8 mouse cellular contexts compared by ENCODE assay signal in genomic region chr9:114367783-114368470, GRCm38 (mm10). TPM values are rescaled to one million over a fixed set of nuclear protein-coding genes. Genes with fewer than 3 reads are reported as not detected.
A peak's percentile ranks its signal among the peaks of the same experiment; 100 is the strongest.
DNase-seq lines count a peak whose midpoint lies in the region; ATAC-seq and TF ChIP-seq lines count a peak whose summit lies in the region.

No protein-coding gene starts in this region.

- TF ChIP-seq POLR2A in small intestine, adult 2 months (IDR thresholded peaks at IDR 0.05; ENCODE audit: low read depth, low read length): no peak

- H3K4me1 ChIP-seq in intestine, embryonic 15.5 days (replicated peaks): 0 out of 2 replicates have a peak, but pooled peaks cover 2% of the 10 kb centered on the region
- peaks cover 6% of the 10 kb centered on the region; the same call in 1 of the 2 replicates for H3K4me1 ChIP-seq in small intestine, adult 2 months (ENCODE audit: control insufficient read depth, insufficient read depth, insufficient read length, low read length)

- TF ChIP-seq CTCF in small intestine, adult 2 months (IDR thresholded peaks at IDR 0.05; ENCODE audit: extremely low read depth, insufficient read length, insufficient replicate concordance, low read depth, low read length): no peak

- H3K27me3 ChIP-seq in intestine, embryonic 15.5 days (replicated peaks): no peaks in the 10 kb centered on the region
- H3K27me3 ChIP-seq in small intestine, adult 2 months (ENCODE audit: control insufficient read depth, insufficient read depth, low read length): no peaks in the 10 kb centered on the region; the same call in 1 of the 2 replicates

- no peak overlapping the region for H3K27ac ChIP-seq in intestine, embryonic 15.5 days
- H3K27ac ChIP-seq in small intestine, adult 2 months (ENCODE audit: insufficient read depth, low read depth, low read length): peak overlapping the region; percentile 43; the same call in 1 of the 2 replicates

- no peaks in the 10 kb centered on the region for H3K9me3 ChIP-seq in intestine, embryonic 15.5 days

- H3K4me2 ChIP-seq in intestine, embryonic 15.5 days (replicated peaks): peak overlapping the region; percentile 94

- under 1% methylated on average over 48 of the region's 48 CpGs for WGBS in intestine, embryonic 15.5 days
- WGBS in small intestine, adult 2 months: under 1% methylated on average over 48 of the region's 48 CpGs

- H3K36me3 ChIP-seq in intestine, embryonic 15.5 days: no peaks in the 10 kb centered on the region
- no peaks in the 10 kb centered on the region for H3K36me3 ChIP-seq in small intestine, adult 2 months (ENCODE audit: control insufficient read depth, insufficient read depth, low read length)

- DNase-seq in adrenal gland, adult 2 months: peak; percentile 93
- DNase-seq in embryo, embryonic 9.5 days (ENCODE audit: extremely low spot score): peak; percentile 64
- DNase-seq in gastrocnemius, postnatal 36 days: peak; percentile 61 to 73
- peak; percentile 84 to 88 for DNase-seq in left cerebral cortex, postnatal 36 days (ENCODE audit: low spot score in 2 of 2)
- peak; percentile 69 for DNase-seq in mesoderm, embryonic 11.5 days (ENCODE audit: low read depth, low spot score)
- no peak for DNase-seq in natural killer cell, adult 2 months (ENCODE audit: low spot score in 2 of 2)

- peak overlapping the region; percentile 57 for H3K9ac ChIP-seq in intestine, embryonic 15.5 days

- ATAC-seq in intestine, embryonic 15.5 days: peak; percentile 86

- H3K4me3 ChIP-seq in intestine, embryonic 15.5 days (replicated peaks): peak overlapping the region; percentile 49
- peak overlapping the region; percentile 61 for H3K4me3 ChIP-seq in small intestine, adult 2 months (ENCODE audit: low read depth, low read length)

- intact Hi-C loops in gastrocnemius, postnatal 36 days (cut with DNase I): no loop called here
- intact Hi-C loops in left cerebral cortex, postnatal 36 days (cut with DNase I): no loop called here

RNA-seq across cellular contexts. Expression of gene Crtap, which starts 22.5 kb away (rescaled TPM):
- total RNA-seq in adrenal gland, adult 2 months (2021): 100 to 1,000 TPM; 102 to 103 TPM
- polyA plus RNA-seq in adrenal gland, adult 2 months (2012; rRNA removed): 405 and 495 TPM in 2 replicates
- 10 to 100 TPM in 1 of 2 experiments, 1 to 10 TPM in 1; 8.8 to 11.3 TPM for total RNA-seq in gastrocnemius, postnatal 36 days (2021)
- polyA plus RNA-seq in intestine, embryonic 15.5 days (2015; fragmentation: Nextera tagmentation; extraction: Ambion mirVana): 107 and 110 TPM in 2 replicates
- 1 to 10 TPM; 6.5 to 7.8 TPM for total RNA-seq in left cerebral cortex, postnatal 36 days (2021)
- 21.9 and 28.8 TPM in 2 replicates for polyA plus RNA-seq in small intestine, adult 2 months (2012; rRNA removed)

RNA-seq across cellular contexts. Expression of gene Glb1, which starts 32.9 kb away (rescaled TPM):
- total RNA-seq in adrenal gland, adult 2 months (2021): 10 to 100 TPM; 30.9 to 34.1 TPM
- polyA plus RNA-seq in adrenal gland, adult 2 months (2012; rRNA removed): 30.8 and 42.0 TPM in 2 replicates
- 1 to 10 TPM; 4.3 to 4.9 TPM for total RNA-seq in gastrocnemius, postnatal 36 days (2021)
- polyA plus RNA-seq in intestine, embryonic 15.5 days (2015; fragmentation: Nextera tagmentation; extraction: Ambion mirVana): 157 and 179 TPM in 2 replicates
- total RNA-seq in left cerebral cortex, postnatal 36 days (2021): 10 to 100 TPM; 24.5 to 26.5 TPM
- 15.5 and 25.4 TPM in 2 replicates for polyA plus RNA-seq in small intestine, adult 2 months (2012; rRNA removed)

RNA-seq across cellular contexts. Expression of gene Tmppe, which starts 33.0 kb away (rescaled TPM):
- total RNA-seq in adrenal gland, adult 2 months (2021): 1 to 10 TPM; 5.3 to 7.7 TPM
- 6.2 and 7.1 TPM in 2 replicates for polyA plus RNA-seq in adrenal gland, adult 2 months (2012; rRNA removed)
- 1 to 10 TPM in 1 of 2 experiments, under 1 TPM in 1; 0.84 to 1.5 TPM for total RNA-seq in gastrocnemius, postnatal 36 days (2021)
- 18.3 and 22.1 TPM in 2 replicates for polyA plus RNA-seq in intestine, embryonic 15.5 days (2015; fragmentation: Nextera tagmentation; extraction: Ambion mirVana)
- total RNA-seq in left cerebral cortex, postnatal 36 days (2021): 10 to 100 TPM; 10.3 to 11.5 TPM
- 3.8 and 4.6 TPM in 2 replicates for polyA plus RNA-seq in small intestine, adult 2 months (2012; rRNA removed)

RNA-seq across cellular contexts. Expression of gene Bcl2a1c, which starts 38.0 kb away (rescaled TPM):
- total RNA-seq in adrenal gland, adult 2 months (2021): not detected
- polyA plus RNA-seq in adrenal gland, adult 2 months (2012; rRNA removed): not detected in 2 replicates
- not detected for total RNA-seq in gastrocnemius, postnatal 36 days (2021)
- not detected in 2 replicates for polyA plus RNA-seq in intestine, embryonic 15.5 days (2015; fragmentation: Nextera tagmentation; extraction: Ambion mirVana)
- total RNA-seq in left cerebral cortex, postnatal 36 days (2021): not detected
- polyA plus RNA-seq in small intestine, adult 2 months (2012; rRNA removed): not detected in 2 replicates

Comparison
In these comparisons a context has a peak if more than half of its experiments do, and no peak if none do; other contexts are left out.
1. DNase-seq: peak in adrenal gland, adult 2 months (single experiment), embryo, embryonic 9.5 days (single experiment), gastrocnemius, postnatal 36 days (2 of 2), left cerebral cortex, postnatal 36 days (2 of 2) and mesoderm, embryonic 11.5 days (single experiment); none in natural killer cell, adult 2 months (0 of 2).
2. RNA of gene Crtap, which starts 22.5 kb away (total RNA-seq): 102 to 103 TPM in adrenal gland, adult 2 months; 8.8 to 11.3 TPM in gastrocnemius, postnatal 36 days and 6.5 to 7.8 TPM in left cerebral cortex, postnatal 36 days; every median in the first group is over 4 times any median in the second.
3. RNA of gene Glb1, which starts 32.9 kb away (total RNA-seq): 30.9 to 34.1 TPM in adrenal gland, adult 2 months and 24.5 to 26.5 TPM in left cerebral cortex, postnatal 36 days; 4.3 to 4.9 TPM in gastrocnemius, postnatal 36 days; every median in the first group is over 4 times any median in the second.